Mouse (Mus musculus) embryonic fibroblast, embryonic 13.5 days (primary cell): Measurements from ENCODE around the gene Msh5. TPM values are rescaled to one million over a fixed set of nuclear protein-coding genes. Genes with fewer than 3 reads are reported as not detected.
A peak's percentile ranks its signal among the peaks of the same experiment; 100 is the strongest.

Experiments used
- H3K27ac ChIP-seq: 2 replicates; pipeline ENCODE4 v1.5.1; 2012; ENCODE audit warnings: low read length, control low read depth, inconsistent platforms; ENCODE audit not compliant: insufficient read depth
- H3K4me1 ChIP-seq: 2 replicates; pipeline ENCODE4 v1.6.1; 2011; ENCODE audit warnings: low read length; ENCODE audit not compliant: control insufficient read depth, insufficient read depth
- H3K4me3 ChIP-seq: 2 replicates; pipeline ENCODE4 v1.5.1; 2011; ENCODE audit warnings: mild to moderate bottlenecking, control low read depth, low read length; ENCODE audit not compliant: insufficient read depth
- CTCF ChIP-seq: IDR thresholded peaks from 2 replicates; pipeline ENCODE4 v1.5.1; 2011; ENCODE audit warnings: mild to moderate bottlenecking, control low read depth, low read length, moderate library complexity, borderline replicate concordance; ENCODE audit not compliant: insufficient read depth
- POLR2A ChIP-seq: IDR thresholded peaks from 2 replicates; pipeline ENCODE4 v1.6.1; 2011; ENCODE audit warnings: low read depth, mild to moderate bottlenecking, control low read depth, low read length, moderate library complexity
- polyA plus RNA-seq: library from polyadenylated mRNA; stranded (reverse); fragments of >200 nt; gene quantifications from 2 replicates; pipeline ENCODE4 v1.2.4, GENCODE M21; 2011; ENCODE audit warnings: low read depth; ENCODE audit not compliant: missing spikeins, insufficient read length

Gene Msh5
- polyA plus RNA-seq, 1 experiment, result 2.8 TPM

GRCm38 (mm10) chr17:35070556-35071229 lies 24.1 kb upstream of the Msh5 start:
- no peak overlapping the region for H3K27ac ChIP-seq
- H3K4me3 ChIP-seq, result no peak overlapping the region
- TF ChIP-seq POLR2A (no peak), CTCF (no peak)
- H3K4me1 ChIP-seq, result no peaks in the 10 kb centered on the region

- TF ChIP-seq POLR2A (no peak), CTCF (no peak)
- no peak overlapping the region for H3K4me3 ChIP-seq
- no peak overlapping the region for H3K27ac ChIP-seq
- H3K4me1 ChIP-seq, result no peaks in the 10 kb centered on the region
These were observed 21.8 kb upstream of the Msh5 start for GRCm38 (mm10) chr17:35068213-35068914.

GRCm38 (mm10) chr17:35066084-35066483 lies 19.5 kb upstream of the Msh5 start, which contains the start of gene Mpig6b:
Gene Mpig6b, minus strand, starts transcription at chr17:35066184.
- TF ChIP-seq CTCF (no peak), POLR2A (no peak)
- no peak within 1 kb of the TSS for H3K27ac ChIP-seq
- H3K4me3 ChIP-seq, result no peak within 1 kb of the TSS
- no peaks in the 10 kb centered on the region for H3K4me1 ChIP-seq

GRCm38 (mm10) chr17:35064951-35065947 lies 18.7 kb upstream of the Msh5 start, which contains the start of gene Ly6g6c:
Gene Ly6g6c, plus strand, starts transcription at chr17:35065388.
- Histone ChIP-seq H3K4me1 (no peaks in the 10 kb centered on the region), H3K4me3 (no peak within 1 kb of the TSS), H3K27ac (no peak within 1 kb of the TSS)
- TF ChIP-seq POLR2A (no peak), CTCF (no peak)

- no peak overlapping the region for H3K4me3 ChIP-seq
- TF ChIP-seq POLR2A (no peak), CTCF (no peak)
- H3K4me1 ChIP-seq, result no peaks in the 10 kb centered on the region
- no peak overlapping the region for H3K27ac ChIP-seq
These were observed 17.9 kb upstream of the Msh5 start for GRCm38 (mm10) chr17:35064378-35064877.

GRCm38 (mm10) chr17:35063466-35063865 lies 16.9 kb upstream of the Msh5 start:
- no peak overlapping the region for H3K27ac ChIP-seq
- TF ChIP-seq CTCF (no peak), POLR2A (no peak)
- no peak overlapping the region for H3K4me3 ChIP-seq
- H3K4me1 ChIP-seq, result no peaks in the 10 kb centered on the region

GRCm38 (mm10) chr17:35061299-35061698 lies 14.8 kb upstream of the Msh5 start:
- TF ChIP-seq POLR2A, result no peak
- Histone ChIP-seq H3K4me1 (0 out of 2 replicates have a peak, but pooled peaks cover 3% of the 10 kb centered on the region), H3K4me3 (no peak overlapping the region), H3K27ac (no peak overlapping the region)

GRCm38 (mm10) chr17:35060737-35061297 lies 14.3 kb upstream of the Msh5 start:
- Histone ChIP-seq H3K4me3 (no peak overlapping the region), H3K27ac (no peak overlapping the region), H3K4me1 (0 out of 2 replicates have a peak, but pooled peaks cover 3% of the 10 kb centered on the region)
- no peak for TF ChIP-seq POLR2A
- no peak for TF ChIP-seq CTCF

GRCm38 (mm10) chr17:35060071-35060470 lies 13.5 kb upstream of the Msh5 start:
- Histone ChIP-seq H3K4me3 (peak overlapping the region; percentile 66), H3K4me1 (0 out of 2 replicates have a peak, but pooled peaks cover 3% of the 10 kb centered on the region), H3K27ac (no peak overlapping the region)
- TF ChIP-seq CTCF (no peak), POLR2A (no peak)
